Mouse (Mus musculus): ENCODE measurements around the gene Mrpl20.

DNA sequence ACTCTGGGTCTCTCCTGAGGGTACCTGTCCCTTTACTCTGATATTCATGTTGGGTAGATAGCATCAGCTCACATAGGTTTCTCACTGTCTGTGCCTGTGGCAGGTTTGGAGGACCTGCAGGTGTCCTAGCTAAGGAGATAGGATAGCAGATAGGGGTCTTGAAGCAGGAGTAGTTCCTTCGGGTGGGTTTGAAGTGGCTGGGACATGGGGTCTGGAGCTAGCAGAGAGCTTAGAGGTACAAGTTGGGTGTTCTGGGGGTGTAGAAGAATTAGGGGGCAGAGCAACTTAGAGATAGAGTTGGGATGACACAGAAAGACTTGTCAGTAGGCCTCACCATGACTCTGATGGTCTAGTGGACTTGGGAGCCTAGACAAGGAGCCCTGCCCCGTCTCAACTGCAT is 46.7 kb downstream of the Mrpl20 start:
- TF ChIP-seq CTCF (IDR thresholded peaks at IDR 0.05; ENCODE audit: low read depth, low read length) (no peak), GATA1 (IDR thresholded peaks at IDR 0.05; ENCODE audit: borderline replicate concordance, low read length) (no peak), TAL1 (conservative IDR thresholded peaks at IDR 0.05; ENCODE audit: low read depth, low read length) (no peak)
